Mouse (Mus musculus) adrenal gland, postnatal 4 days (tissue): ENCODE measurements around the gene Olfr328. TPM values are rescaled to one million over a fixed set of nuclear protein-coding genes. Genes with fewer than 3 reads are reported as not detected.
"Not testable (repeated sequence)": the region's sequence is repeated elsewhere in the genome, so short reads cannot be mapped to it uniquely, and the experiment has no call there.

Experiments used
- DNase-seq, 2 experiments: peaks; one replicate each; pipeline ENCODE4 v3.0.0; 2021 to 2022; ENCODE audit warnings: low spot score in 2 of 2, mixed read lengths in 2 of 2
- long read RNA-seq, 2 experiments: library from polyadenylated mRNA; stranded (forward); transcript quantifications; one replicate each; pipeline ENCODE4 v2.0.0; 2021
- total RNA-seq, 2 experiments: library from RNA; stranded (reverse); gene quantifications; 2 replicates each; pipeline ENCODE4 v1.2.3; 2021

Gene Olfr328
- under 1 TPM; 0.28 to 0.45 TPM for total RNA-seq
- long read RNA-seq, experiment 1: 0 reads
- long read RNA-seq, experiment 2: 0 reads

DNA sequence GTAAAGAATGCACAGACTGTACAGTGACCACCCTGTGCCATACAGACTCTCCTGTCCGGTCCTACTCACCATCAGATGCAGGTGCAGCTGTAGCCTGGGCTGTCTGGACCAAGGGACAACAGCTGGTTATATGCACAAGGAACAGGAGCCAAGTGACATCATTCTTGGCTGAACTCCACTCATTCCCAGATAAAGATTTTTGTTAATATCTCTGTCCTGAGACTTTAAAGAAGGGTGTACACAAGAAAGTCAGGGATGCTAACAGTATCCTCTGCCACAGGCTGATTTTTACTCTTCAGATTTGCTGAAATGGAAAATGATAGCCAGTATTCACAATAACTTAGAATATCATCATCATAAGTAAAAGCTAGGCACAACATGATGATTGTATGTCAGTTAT, at the start of gene Olfr328:
Olfr328 (minus strand) TSS at position 101 of the 400 bp plus-strand sequence.
- no peak for DNase-seq

- DNase-seq: no peak
Observed at GRCm38 (mm10) chr11:58605228-58605627, 49.8 kb upstream of the Olfr328 start.

DNA sequence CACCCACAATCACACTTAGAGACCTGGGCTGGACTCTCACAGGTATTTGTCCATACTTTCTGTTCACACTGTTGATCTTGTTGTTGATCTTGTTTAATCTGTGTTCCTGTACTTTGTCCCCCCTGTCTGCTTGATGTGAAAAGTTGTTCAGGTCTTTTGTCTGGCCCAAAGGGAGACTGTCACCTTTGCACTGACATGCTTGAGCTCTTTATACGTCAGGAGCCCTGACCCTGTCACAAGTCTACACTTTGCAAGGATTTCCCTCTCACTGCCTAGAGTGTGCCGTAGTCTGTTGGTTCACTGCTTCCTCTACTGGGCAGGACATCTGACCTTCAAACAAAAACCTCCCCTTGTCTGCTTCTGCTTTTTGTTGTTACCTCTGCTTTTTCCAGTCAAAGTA, 49.3 kb upstream of the Olfr328 start:
- DNase-seq: no peak

- no peak for DNase-seq
Observed at GRCm38 (mm10) chr11:58602800-58603560, 47.5 kb upstream of the Olfr328 start.

DNA sequence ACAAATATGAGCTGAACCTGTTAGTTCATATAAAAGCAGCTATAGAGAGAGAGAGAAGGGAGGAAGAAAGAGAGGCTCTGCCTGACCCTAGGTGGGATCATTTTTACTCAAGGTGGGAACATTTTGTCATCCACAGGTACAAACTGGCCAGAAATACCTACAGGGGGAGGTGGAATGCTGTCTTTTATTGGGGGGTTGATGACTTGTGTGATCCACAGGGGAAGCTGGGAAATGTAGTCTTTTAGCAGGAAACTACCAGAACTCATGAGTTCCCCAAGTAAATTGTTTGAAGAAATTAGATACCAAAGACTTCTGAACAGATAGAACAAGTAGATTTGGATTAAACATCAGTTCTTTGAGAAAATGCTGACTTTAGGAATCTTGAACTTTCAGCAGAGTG, 46.6 kb upstream of the Olfr328 start:
- DNase-seq: no peak

- DNase-seq: no peak
Observed at GRCm38 (mm10) chr11:58597837-58598236, 42.4 kb upstream of the Olfr328 start.

GRCm38 (mm10) chr11:58594814-58595213, 39.4 kb upstream of the Olfr328 start, which contains the start of gene Olfr324:
Gene Olfr324 (plus strand): TSS chr11:58595114.
- no peak for DNase-seq

DNA sequence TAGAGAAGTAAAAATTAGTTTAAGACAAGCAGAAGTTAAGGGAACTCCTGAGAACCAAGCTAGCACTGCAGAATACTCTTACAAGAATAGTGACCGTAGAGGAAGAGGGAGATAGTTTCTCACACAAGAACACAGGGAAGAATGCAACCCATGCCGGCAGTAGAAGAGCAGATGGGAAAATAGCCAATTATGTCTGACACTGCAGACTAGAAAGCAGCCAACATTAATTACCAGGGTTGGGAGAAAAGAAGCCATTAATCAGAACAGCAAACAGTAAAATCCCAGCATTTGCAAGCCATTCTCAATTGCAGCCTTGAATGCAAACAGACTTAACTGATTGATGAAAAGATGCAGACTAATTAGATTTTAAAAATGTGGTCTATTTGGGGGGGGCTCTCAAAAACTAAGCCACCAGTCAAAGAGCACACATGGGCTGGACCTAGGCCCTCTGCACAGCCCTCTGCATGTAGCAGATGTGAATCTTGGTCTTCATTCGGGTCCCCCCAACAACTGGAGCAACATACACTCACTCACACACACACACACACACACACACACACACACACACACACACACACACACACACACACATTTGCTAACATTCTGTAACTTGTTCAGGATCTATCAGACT, 33.3 kb upstream of the Olfr328 start:
- DNase-seq: no peak

- peak; percentile 18 to 26 for DNase-seq
Observed at GRCm38 (mm10) chr11:58587898-58588348, 32.5 kb upstream of the Olfr328 start.

DNA sequence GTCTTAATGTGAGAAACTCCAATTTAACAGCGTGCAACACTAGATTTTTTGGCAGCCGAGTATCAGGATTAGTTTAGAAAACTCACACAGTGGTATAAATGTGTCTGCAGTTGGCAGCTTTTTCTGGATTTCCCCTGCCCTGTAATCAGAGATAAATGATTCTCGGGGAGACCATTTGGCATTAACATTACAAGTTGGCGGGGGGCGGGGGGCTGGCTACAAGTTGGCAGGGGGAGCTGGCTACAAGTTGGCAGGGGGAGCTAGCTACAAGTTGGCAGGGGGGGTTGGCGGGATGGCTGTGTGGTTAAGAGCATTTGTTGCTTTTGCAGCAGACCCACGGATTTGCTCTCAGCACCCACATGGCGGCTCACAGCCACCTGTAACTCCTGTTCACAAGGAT, 23.2 kb upstream of the Olfr328 start:
- no peak for DNase-seq

- DNase-seq: no peak
Observed at GRCm38 (mm10) chr11:58577430-58577829, 22.0 kb upstream of the Olfr328 start, which contains the start of gene Olfr325. Gene Olfr325 (plus strand): TSS chr11:58577730.

GRCm38 (mm10) chr11:58570405-58570804, 15.0 kb upstream of the Olfr328 start, which contains the start of gene Olfr224:
Gene Olfr224 (minus strand): TSS chr11:58570553.
- DNase-seq: no peak

GRCm38 (mm10) chr11:58546322-58546721, 9.1 kb downstream of the Olfr328 start, which contains the start of gene Olfr329-ps:
Gene Olfr329-ps (minus strand): TSS chr11:58546422.
- no peak for DNase-seq

- not testable (repeated sequence) for DNase-seq
Observed at GRCm38 (mm10) chr11:58534736-58535135, 20.7 kb downstream of the Olfr328 start, which contains the start of gene Olfr330. Gene Olfr330 (minus strand): TSS chr11:58534836.

- DNase-seq: peak; percentile 11 to 15
Observed at GRCm38 (mm10) chr11:58519756-58520155, 35.7 kb downstream of the Olfr328 start.

DNA sequence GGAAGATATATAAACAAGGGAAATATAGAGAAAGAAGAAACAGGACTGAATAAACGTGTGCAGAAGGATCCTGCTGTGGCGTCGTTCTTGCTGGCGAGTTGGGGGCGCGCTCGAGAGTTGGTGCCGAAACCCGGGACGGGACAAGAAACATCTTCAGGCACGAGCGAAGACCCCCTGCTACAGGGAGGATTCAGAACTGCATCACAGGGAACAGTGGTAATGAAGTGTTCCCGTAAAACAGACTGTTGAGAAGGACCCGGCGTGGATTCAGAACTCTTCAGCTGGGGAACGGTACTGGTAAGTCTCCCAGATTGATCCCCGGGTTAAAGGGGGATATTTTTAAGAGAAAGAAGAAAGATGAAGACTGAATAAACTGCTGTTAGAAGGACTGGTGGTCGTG, 36.5 kb downstream of the Olfr328 start:
- DNase-seq: peak; percentile 91 to 98

DNA sequence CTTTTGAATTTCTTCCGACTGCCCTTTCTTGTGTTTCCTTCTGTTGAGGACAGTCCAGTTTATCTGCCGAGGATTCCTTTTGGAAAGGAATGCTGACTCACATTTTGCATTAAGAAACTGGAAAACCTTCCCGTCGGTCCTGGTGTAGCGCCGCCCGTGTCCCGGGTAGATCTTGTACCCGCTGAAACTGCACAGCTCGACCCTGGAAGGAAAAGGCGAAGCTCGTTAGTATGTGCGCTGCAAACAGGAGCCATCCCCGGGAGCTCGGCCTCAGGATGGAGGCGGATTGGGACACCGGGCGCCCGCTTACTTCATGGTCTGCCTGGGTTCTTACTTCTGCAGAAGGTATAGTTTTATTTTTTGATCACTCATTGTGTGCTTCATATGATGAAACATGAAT, 46.4 kb downstream of the Olfr328 start:
- DNase-seq: not testable (repeated sequence)

DNA sequence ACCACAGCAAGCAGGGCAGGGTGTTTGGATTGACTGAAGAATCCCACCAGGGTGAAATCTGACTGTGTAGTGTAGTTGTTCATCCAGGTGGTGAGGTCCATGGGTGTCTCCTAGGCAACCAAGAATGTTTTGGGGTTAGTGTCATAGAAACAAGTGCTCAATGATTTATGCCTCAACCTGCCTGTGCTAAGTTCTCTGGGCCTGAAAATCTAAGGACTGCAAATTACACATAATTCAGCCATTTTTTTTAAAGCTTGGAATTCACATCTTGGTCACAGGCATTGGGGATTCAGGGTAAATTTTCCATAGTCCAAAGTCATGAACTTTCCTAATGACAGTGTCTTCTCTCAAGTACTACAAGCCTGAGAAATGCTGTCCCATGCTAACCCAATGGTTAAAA, 53.0 kb downstream of the Olfr328 start, which contains the start of gene Olfr331:
Olfr331 (minus strand) TSS at position 101 of the 400 bp plus-strand sequence.
- DNase-seq: not testable (repeated sequence)
